Mouse (Mus musculus): ENCODE results near the gene Itpr1. TPM values are rescaled to one million over a fixed set of nuclear protein-coding genes. Genes with fewer than 3 reads are reported as not detected.
A peak's percentile ranks its signal among the peaks of the same experiment; 100 is the strongest.

Itpr1 gene
- total RNA-seq, 1 experiment from 2014 or later = 100 TPM

DNA sequence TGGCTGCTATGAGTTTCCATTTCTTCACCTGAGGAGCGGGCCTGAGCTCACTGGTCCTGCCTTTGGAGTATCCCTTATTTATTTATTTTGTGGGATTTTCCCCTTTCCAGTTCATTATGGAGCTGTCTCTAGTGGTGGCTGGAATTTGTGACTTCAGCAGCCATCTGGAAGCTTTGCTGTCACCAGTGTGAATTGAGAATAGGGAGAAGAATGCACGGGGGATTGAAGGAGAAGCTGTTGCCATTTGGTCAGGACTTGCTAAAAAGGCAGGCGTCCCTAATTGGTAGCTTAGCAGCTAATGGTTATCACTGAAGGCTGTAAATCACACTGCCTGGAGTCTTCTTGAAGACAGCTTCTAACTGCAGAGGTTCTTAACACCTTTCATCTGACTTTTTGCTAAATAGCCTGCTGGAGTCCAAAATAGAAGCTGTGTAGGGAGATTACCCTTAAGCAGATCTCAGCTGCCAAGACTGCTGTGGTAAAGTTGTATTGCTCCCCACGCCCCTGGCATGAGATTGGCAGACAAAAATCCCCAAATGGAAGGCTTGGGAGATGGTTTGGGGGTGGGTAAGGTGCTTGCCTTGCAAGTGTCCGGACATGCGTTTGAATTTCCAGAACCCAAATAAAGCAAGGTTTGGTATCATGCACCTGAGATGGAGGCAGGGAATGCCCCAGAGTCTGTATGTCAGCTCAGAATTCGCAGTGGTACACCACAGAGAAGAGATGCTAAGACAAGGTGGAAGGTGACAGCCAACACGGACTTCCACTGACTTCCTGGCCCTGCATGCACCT lies 96.7 kb downstream of the Itpr1 start:
- ATAC-seq (replicated peaks; ENCODE audit: low read depth, poor library complexity, severe bottlenecking) = no peak

- no peak for ATAC-seq (replicated peaks; ENCODE audit: low read depth, poor library complexity, severe bottlenecking)
These were observed 100.2 kb downstream of the Itpr1 start for GRCm38 (mm10) chr6:108313056-108313455.

- ATAC-seq (replicated peaks; ENCODE audit: low read depth, poor library complexity, severe bottlenecking) = no peak
These were observed 101.1 kb downstream of the Itpr1 start for GRCm38 (mm10) chr6:108313997-108314396.

GRCm38 (mm10) chr6:108316268-108316824 lies 103.5 kb downstream of the Itpr1 start:
- no peak for ATAC-seq (replicated peaks; ENCODE audit: low read depth, poor library complexity, severe bottlenecking)

DNA sequence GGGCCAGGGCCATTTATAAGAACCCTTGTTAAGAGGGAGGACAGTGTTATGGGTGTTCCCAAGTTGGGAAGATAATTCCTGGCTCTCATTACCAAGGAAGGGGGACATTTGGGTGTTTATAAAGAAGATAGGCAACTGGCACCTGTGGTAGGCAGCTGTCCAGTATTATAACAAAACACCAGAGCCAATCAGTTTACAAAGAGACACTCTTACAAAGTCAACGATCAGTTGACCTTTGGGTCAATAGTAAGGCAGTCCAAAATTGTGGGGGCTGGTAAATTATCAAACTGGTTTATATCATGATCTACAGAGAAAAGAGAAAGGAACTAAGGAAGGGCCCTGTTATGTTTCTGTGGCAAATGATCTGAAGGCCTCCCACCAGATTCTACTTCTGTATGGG lies 104.1 kb downstream of the Itpr1 start:
- ATAC-seq (replicated peaks; ENCODE audit: low read depth, poor library complexity, severe bottlenecking) = no peak

- ATAC-seq (replicated peaks; ENCODE audit: low read depth, poor library complexity, severe bottlenecking) = no peak
These were observed 108.8 kb downstream of the Itpr1 start for GRCm38 (mm10) chr6:108321653-108322052.

- ATAC-seq (replicated peaks; ENCODE audit: low read depth, poor library complexity, severe bottlenecking) = no peak
These were observed 111.6 kb downstream of the Itpr1 start for GRCm38 (mm10) chr6:108324464-108325025.

GRCm38 (mm10) chr6:108325400-108325799 lies 112.5 kb downstream of the Itpr1 start:
- no peak for ATAC-seq (replicated peaks; ENCODE audit: low read depth, poor library complexity, severe bottlenecking)

- no peak for ATAC-seq (replicated peaks; ENCODE audit: low read depth, poor library complexity, severe bottlenecking)
These were observed 113.1 kb downstream of the Itpr1 start for GRCm38 (mm10) chr6:108325948-108326411.

- ATAC-seq (replicated peaks; ENCODE audit: low read depth, poor library complexity, severe bottlenecking) = no peak
These were observed 113.9 kb downstream of the Itpr1 start for GRCm38 (mm10) chr6:108326751-108327161.

DNA sequence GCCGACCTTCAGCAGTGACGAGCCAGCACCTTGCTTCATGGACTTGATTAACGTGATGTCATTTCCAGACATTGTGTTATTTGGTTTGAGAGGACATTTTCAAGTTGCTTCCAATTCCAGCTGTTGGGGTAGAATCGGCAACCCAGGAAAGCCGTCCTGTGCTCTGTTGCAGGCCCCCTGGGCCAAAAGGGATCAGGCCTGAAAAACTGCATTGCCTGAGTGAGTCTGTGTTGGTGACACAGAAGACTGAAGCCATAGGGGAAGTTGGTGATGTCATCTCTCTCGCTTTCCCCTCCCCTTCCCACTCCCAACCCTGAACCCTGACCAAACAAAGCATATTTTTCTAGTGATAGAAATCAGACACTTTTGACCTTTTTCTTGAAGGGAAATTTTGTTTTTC lies 114.7 kb downstream of the Itpr1 start:
- ATAC-seq (replicated peaks; ENCODE audit: low read depth, poor library complexity, severe bottlenecking) = peak; percentile 61

DNA sequence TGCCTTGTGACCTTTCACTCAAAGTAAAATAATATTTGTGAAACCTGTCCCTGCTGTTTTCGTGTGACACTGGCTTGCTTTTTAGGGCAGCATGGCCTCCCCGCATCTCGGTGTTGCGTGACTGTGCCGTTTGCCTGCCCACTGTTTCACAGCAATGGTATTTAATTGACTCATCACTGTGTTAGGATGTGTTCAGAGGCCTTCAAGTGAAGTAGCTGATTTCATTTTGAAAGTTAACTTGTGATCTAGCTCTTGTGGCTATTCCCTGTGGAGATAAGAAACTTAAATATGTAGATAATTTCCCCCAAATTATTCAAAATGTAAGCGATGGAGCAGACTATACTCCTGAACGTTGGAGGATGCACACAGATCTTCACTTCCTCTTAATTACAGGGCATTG lies 115.4 kb downstream of the Itpr1 start:
- ATAC-seq (replicated peaks; ENCODE audit: low read depth, poor library complexity, severe bottlenecking) = no peak

- no peak for ATAC-seq (replicated peaks; ENCODE audit: low read depth, poor library complexity, severe bottlenecking)
These were observed 117.6 kb downstream of the Itpr1 start for GRCm38 (mm10) chr6:108330461-108330860.

DNA sequence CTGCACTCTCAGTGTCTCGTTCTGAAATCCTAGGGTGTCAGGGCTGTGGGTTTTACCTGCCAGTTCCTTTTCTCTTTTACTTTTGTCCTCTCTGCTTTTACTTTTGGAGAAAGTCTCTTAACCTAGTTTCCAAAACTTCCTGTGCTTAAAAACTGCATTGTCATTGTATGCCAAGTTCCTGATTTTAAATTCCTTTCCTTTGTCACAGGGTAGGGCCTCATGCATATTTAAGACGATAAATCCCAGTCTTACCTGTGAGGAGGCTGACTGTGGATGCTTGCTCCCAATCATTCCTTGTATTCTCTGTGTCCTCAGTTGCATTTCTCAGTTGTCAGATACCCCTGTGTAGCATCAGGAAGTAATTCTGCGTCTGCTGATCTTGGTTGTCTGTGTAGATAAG lies 118.4 kb downstream of the Itpr1 start:
- peak; percentile 30; the same call in 1 of the 2 replicates for ATAC-seq (replicated peaks; ENCODE audit: low read depth, poor library complexity, severe bottlenecking)

DNA sequence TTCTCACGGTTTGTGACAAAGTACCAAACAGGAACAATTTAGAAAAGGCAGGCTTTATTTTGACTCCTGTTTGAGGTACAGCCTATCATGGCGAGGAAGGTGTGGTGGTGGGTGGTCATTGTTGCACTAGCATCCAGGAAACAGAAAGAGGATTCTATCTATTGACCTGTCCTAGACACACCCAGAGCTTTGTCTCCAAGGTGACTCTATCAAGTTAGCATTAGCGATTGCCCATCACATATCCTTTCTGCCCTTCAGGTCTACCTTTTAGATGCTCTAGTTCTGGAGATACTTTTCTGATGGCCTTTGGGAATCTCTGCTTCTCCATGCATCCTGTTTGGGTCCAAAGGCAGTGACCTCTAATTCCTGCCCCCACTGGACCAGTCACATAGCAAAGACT lies 121.2 kb downstream of the Itpr1 start:
- no peak for ATAC-seq (replicated peaks; ENCODE audit: low read depth, poor library complexity, severe bottlenecking)

DNA sequence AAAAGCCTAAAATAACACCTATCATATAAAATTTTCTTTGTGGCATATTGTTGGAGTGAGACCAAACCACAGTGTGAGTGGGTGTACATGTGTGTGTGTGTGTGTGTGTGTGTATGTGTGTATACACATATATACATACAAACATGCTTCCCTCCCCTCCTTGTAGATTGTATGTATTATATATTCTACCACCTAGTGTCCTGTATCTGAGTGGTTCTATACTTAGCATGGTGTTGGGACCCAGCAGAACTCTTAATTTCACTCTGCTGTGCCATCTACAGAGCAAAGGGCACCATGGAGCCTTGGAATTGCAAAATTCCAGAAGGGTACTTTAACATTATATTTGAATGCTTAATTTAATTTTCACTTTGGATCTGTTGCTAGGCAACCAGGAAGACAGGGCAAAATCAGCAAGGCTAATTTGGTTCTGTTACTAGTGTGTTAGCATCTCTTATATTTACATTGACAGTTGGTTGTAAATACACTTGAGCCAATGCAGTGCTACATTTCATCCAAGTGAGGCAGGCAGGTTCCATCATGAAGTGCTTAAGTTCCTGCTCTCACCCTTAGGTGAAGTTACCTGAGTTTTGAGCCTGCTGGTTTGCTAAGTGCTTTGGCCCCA lies 122.4 kb downstream of the Itpr1 start:
- ATAC-seq (replicated peaks; ENCODE audit: low read depth, poor library complexity, severe bottlenecking) = no peak

DNA sequence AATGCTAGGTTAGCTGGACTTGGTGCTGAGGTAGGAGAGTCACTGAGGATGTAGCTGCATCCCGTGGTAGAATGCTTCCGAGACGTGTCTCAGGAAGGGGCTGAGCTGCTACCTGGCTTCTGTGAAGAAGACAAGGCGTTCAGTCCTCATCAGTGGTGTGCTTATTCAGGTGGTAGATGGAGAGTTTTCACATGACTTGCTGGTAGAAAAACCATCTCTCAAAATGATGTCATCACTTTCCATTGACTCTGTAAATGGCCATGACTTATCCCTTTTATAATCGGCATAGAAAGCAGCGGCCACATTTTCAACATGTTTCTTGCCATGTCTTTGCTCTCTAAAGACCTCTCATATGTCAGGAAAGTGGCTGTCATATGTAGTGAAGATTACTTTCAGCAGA lies 123.6 kb downstream of the Itpr1 start:
- no peak for ATAC-seq (replicated peaks; ENCODE audit: low read depth, poor library complexity, severe bottlenecking)

- ATAC-seq (replicated peaks; ENCODE audit: low read depth, poor library complexity, severe bottlenecking) = no peak
These were observed 124.4 kb downstream of the Itpr1 start for GRCm38 (mm10) chr6:108337289-108337688.

GRCm38 (mm10) chr6:108338362-108338761 lies 125.5 kb downstream of the Itpr1 start:
- no peak for ATAC-seq (replicated peaks; ENCODE audit: low read depth, poor library complexity, severe bottlenecking)

GRCm38 (mm10) chr6:108342989-108343388 lies 130.1 kb downstream of the Itpr1 start:
- ATAC-seq (replicated peaks; ENCODE audit: low read depth, poor library complexity, severe bottlenecking) = no peak

- no peak for ATAC-seq (replicated peaks; ENCODE audit: low read depth, poor library complexity, severe bottlenecking)
These were observed 130.9 kb downstream of the Itpr1 start for GRCm38 (mm10) chr6:108343781-108344310.

All from common myeloid progenitor, adult 5-6 weeks (primary cell).